Mouse (Mus musculus) CH12.LX (cell line): ENCODE measurements around the gene Esr1. TPM values are rescaled to one million over a fixed set of nuclear protein-coding genes. Genes with fewer than 3 reads are reported as not detected.

ENCODE experiments used
- DNase-seq: peaks from one replicate; pipeline ENCODE4 v3.0.0-alpha.2; 2013; ENCODE audit errors: extremely low read depth
- H3K27ac ChIP-seq: 2 replicates; pipeline ENCODE4 v1.5.1; 2012; ENCODE audit warnings: low read depth, mild to moderate bottlenecking, control low read depth, moderate library complexity; ENCODE audit not compliant: insufficient read depth
- H3K27me3 ChIP-seq: replicated peaks from 2 replicates; pipeline ENCODE3; 2012; ENCODE audit warnings: inconsistent platforms
- H3K36me3 ChIP-seq, 2 experiments: replicated peaks in 1 of 2; 2 replicates each; pipeline versions ENCODE3 to v1.6.1; 2012; ENCODE audit warnings: inconsistent platforms in 1 of 2, low read length in 1 of 2, mild to moderate bottlenecking in 1 of 2, mixed read lengths in 1 of 2, moderate library complexity in 1 of 2; ENCODE audit not compliant: control insufficient read depth in 1 of 2, insufficient read depth in 1 of 2
- H3K4me1 ChIP-seq, 2 experiments: 2 replicates each; pipeline ENCODE4 v1.6.1; 2012; ENCODE audit warnings: inconsistent platforms in 1 of 2, moderate library complexity in 1 of 2; ENCODE audit not compliant: insufficient read depth in 2 of 2, control insufficient read depth in 1 of 2
- H3K4me2 ChIP-seq: 2 replicates; pipeline ENCODE4 v1.6.1; 2012; ENCODE audit warnings: low read depth, mild to moderate bottlenecking, control low read depth; ENCODE audit not compliant: poor library complexity, insufficient read depth, severe bottlenecking
- H3K4me3 ChIP-seq, 3 experiments: fragments of 150-350 bp in 1 of 3; sonication (generic) in 1 of 3; replicated peaks in 1 of 3; 2 replicates each; pipeline versions ENCODE3 to v1.5.1; 2011 to 2012; ENCODE audit warnings: low read depth in 2 of 3, low read length in 2 of 3, mild to moderate bottlenecking in 2 of 3, moderate library complexity in 2 of 3, control low read depth in 1 of 3, improper control_type of control experiment in 1 of 3, inconsistent platforms in 1 of 3, mixed read lengths in 1 of 3; ENCODE audit not compliant: poor library complexity in 1 of 3
- H3K79me2 ChIP-seq: replicated peaks from 2 replicates; pipeline ENCODE4 v1.6.1; 2012; ENCODE audit warnings: mild to moderate bottlenecking, moderate library complexity; ENCODE audit not compliant: control insufficient read depth, poor library complexity, insufficient read depth, severe bottlenecking; ENCODE audit errors: extremely low read depth
- H3K9ac ChIP-seq: 2 replicates; pipeline ENCODE4 v1.6.1; 2012; ENCODE audit warnings: low read depth, mild to moderate bottlenecking, control low read depth, moderate library complexity; ENCODE audit not compliant: insufficient read depth
- H3K9me3 ChIP-seq: replicated peaks from 2 replicates; pipeline ENCODE3; 2012; ENCODE audit warnings: low read length, inconsistent platforms, mixed read lengths
- BHLHE40 ChIP-seq: IDR thresholded peaks from 2 replicates; pipeline ENCODE4 v1.6.1; 2011; ENCODE audit warnings: mild to moderate bottlenecking, low read depth, low read length, improper control_type of control experiment
- CHD1 ChIP-seq: IDR thresholded peaks from 2 replicates; pipeline ENCODE4 v1.6.1; 2012; ENCODE audit warnings: low read depth, low read length, improper control_type of control experiment, inconsistent platforms
- EP300 ChIP-seq: IDR thresholded peaks from 2 replicates; pipeline ENCODE4 v1.6.1; 2011; ENCODE audit warnings: low read length, improper control_type of control experiment
- ETS1 ChIP-seq: conservative IDR thresholded peaks from 2 replicates; pipeline ENCODE4 v1.6.1; 2012; ENCODE audit warnings: low read depth, mild to moderate bottlenecking, inconsistent platforms, low read length, improper control_type of control experiment, moderate library complexity
- IRF4 ChIP-seq: IDR thresholded peaks from 2 replicates; pipeline ENCODE4 v1.6.1; 2014; ENCODE audit warnings: low read depth, mild to moderate bottlenecking, inconsistent platforms, low read length, improper control_type of control experiment
- JUN ChIP-seq: IDR thresholded peaks from 2 replicates; pipeline ENCODE4 v1.6.1; 2011; ENCODE audit warnings: low read depth, mild to moderate bottlenecking, low read length, improper control_type of control experiment, moderate library complexity; ENCODE audit not compliant: insufficient read depth
- JUND ChIP-seq: conservative IDR thresholded peaks from 2 replicates; pipeline ENCODE4 v1.6.1; 2011; ENCODE audit warnings: low read depth, low read length, improper control_type of control experiment
- MAX ChIP-seq: IDR thresholded peaks from 2 replicates; pipeline ENCODE4 v1.6.1; 2011; ENCODE audit warnings: low read length, improper control_type of control experiment
- MYC ChIP-seq: IDR thresholded peaks from 2 replicates; pipeline ENCODE4 v1.6.1; 2011; ENCODE audit warnings: low read depth, mild to moderate bottlenecking, improper control_type of control experiment, low read length
- NRF1 ChIP-seq: IDR thresholded peaks from 2 replicates; pipeline ENCODE4 v1.6.1; 2014; ENCODE audit warnings: low read depth, mild to moderate bottlenecking, inconsistent platforms, low read length, improper control_type of control experiment, moderate library complexity
- POLR2AphosphoS2 ChIP-seq: IDR thresholded peaks from 2 replicates; pipeline ENCODE4 v1.6.1; 2011; ENCODE audit warnings: low read depth, low read length, improper control_type of control experiment
- RAD21 ChIP-seq: IDR thresholded peaks from 2 replicates; pipeline ENCODE4 v1.6.1; 2011; ENCODE audit warnings: low read depth, mild to moderate bottlenecking, low read length, improper control_type of control experiment, moderate library complexity
- RCOR1 ChIP-seq: conservative IDR thresholded peaks from 2 replicates; pipeline ENCODE4 v1.6.1; 2012; ENCODE audit warnings: low read depth, mild to moderate bottlenecking, inconsistent platforms, low read length, improper control_type of control experiment
- TBP ChIP-seq: conservative IDR thresholded peaks from 2 replicates; pipeline ENCODE4 v1.6.1; 2011; ENCODE audit warnings: low read depth, low read length, improper control_type of control experiment
- USF1 ChIP-seq: IDR thresholded peaks from 2 replicates; pipeline ENCODE4 v1.6.1; 2014; ENCODE audit warnings: low read depth, mild to moderate bottlenecking, inconsistent platforms, low read length, improper control_type of control experiment
- USF2 ChIP-seq: conservative IDR thresholded peaks from 2 replicates; pipeline ENCODE4 v1.6.1; 2011; ENCODE audit warnings: low read depth, low read length, improper control_type of control experiment
- ZC3H11A ChIP-seq: IDR thresholded peaks from 2 replicates; pipeline ENCODE4 v1.6.1; 2012; ENCODE audit warnings: low read depth, mild to moderate bottlenecking, inconsistent platforms, low read length, improper control_type of control experiment
- ZKSCAN1 ChIP-seq: IDR thresholded peaks from 2 replicates; pipeline ENCODE4 v1.6.1; 2012; ENCODE audit warnings: low read depth, inconsistent platforms, low read length, improper control_type of control experiment, borderline replicate concordance
- dilution Hi-C: fragments of 300-500 bp; cut with MboI; formaldehyde crosslinking; loops from 2 replicates; pipeline ENCODE4 v1.14.3; 2020; ENCODE audit warnings: low sequenced_read_pairs; ENCODE audit not compliant: extremely low pct_unique_long_range_greater_than_20kb, extremely low pct_ligation_motif_present
- in situ Hi-C: fragments of 300-500 bp; cut with MboI; formaldehyde crosslinking; loops from 3 replicates; pipeline ENCODE4 v1.14.3; 2019; ENCODE audit warnings: low sequenced_read_pairs, low pct_ligation_motif_present, low pct_unique_long_range_greater_than_20kb, mixed read lengths
- polyA plus RNA-seq: library from polyadenylated mRNA; unstranded; fragments of >175 nt; gene quantifications from 2 replicates; pipeline ENCODE4 v1.2.1, GENCODE M21; 2012; ENCODE audit warnings: low read depth; ENCODE audit not compliant: insufficient read length
- total RNA-seq, 2 experiments: library from RNA; depleted of rRNA; stranded (reverse); fragments of 300-350 nt in 1 of 2; fragments of >200 nt in 1 of 2; gene quantifications; 2 replicates each; pipeline ENCODE4 v1.2.3; 2012 to 2014

Esr1 gene
- total and polyA plus RNA-seq, 3 experiments = 0.63 to 1.0 (median 0.64) TPM

- DNase-seq = no peak
- no peak overlapping the region for H3K4me2 ChIP-seq
- in situ Hi-C loops = no loop called here
- no peaks in the 10 kb centered on the region for H3K27me3 ChIP-seq
- H3K4me3 ChIP-seq = no peak overlapping the region
- no peak overlapping the region for H3K9ac ChIP-seq
- dilution Hi-C loops = no loop called here
- H3K79me2 ChIP-seq = no peaks in the 10 kb centered on the region
- no peak overlapping the region for H3K27ac ChIP-seq
- no peaks in the 10 kb centered on the region for H3K36me3 ChIP-seq
- no peak for TF ChIP-seq JUND
- no peak for TF ChIP-seq MYC
- TF ChIP-seq RAD21 = no peak
- no peak for TF ChIP-seq JUN
- no peak for TF ChIP-seq ZC3H11A
- TF ChIP-seq CHD1 = no peak
- no peak for TF ChIP-seq RCOR1
- no peak for TF ChIP-seq NRF1
- H3K9me3 ChIP-seq = no peaks in the 10 kb centered on the region
- H3K4me1 ChIP-seq = no peaks in the 10 kb centered on the region
These were observed 282.1 kb downstream of the Esr1 start for GRCm38 (mm10) chr10:4893475-4893874.

DNA sequence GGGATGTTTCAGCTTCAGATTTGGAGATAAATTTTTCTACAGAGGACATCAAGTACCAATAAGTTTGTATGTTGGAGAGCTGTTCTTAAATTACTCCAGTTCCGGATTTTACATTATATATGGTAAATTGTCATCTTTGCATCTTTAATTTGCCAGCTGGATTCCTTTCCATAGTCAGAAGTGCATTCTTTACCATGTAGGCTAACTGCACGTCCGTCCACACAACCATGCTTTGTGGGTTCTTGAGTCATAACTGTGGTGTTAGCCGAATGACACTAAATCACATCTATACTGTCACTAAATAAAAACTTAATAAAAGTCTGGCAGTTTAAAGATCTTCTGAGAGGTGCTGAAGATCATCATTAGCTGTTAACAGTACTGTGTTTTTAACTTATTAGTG, 286.4 kb downstream of the Esr1 start:
- Histone ChIP-seq H3K9ac (no peak overlapping the region), H3K4me2 (no peak overlapping the region), H3K27me3 (no peaks in the 10 kb centered on the region), H3K4me1 (peaks cover 0 to 8% of the 10 kb centered on the region in 2 experiments; a peak in 2 of 4 replicates), H3K36me3 (no peaks in the 10 kb centered on the region), H3K9me3 (no peaks in the 10 kb centered on the region), H3K27ac (no peak overlapping the region), H3K79me2 (no peaks in the 10 kb centered on the region)
- dilution Hi-C loops = no loop called here
- no peak for DNase-seq
- in situ Hi-C loops = no loop called here
- TF ChIP-seq JUN (no peak), IRF4 (no peak), BHLHE40 (no peak), MAX (no peak), NRF1 (no peak), POLR2AphosphoS2 (no peak), TBP (no peak), EP300 (no peak), RCOR1 (no peak), ETS1 (no peak), USF1 (no peak), USF2 (no peak), ZKSCAN1 (no peak)
- TF ChIP-seq, all 38 proteins: peak for 0
- no peak overlapping the region for H3K4me3 ChIP-seq
